Mouse (Mus musculus) forebrain, embryonic 14.5 days (tissue): ENCODE results near the gene Cdk19. TPM values are rescaled to one million over a fixed set of nuclear protein-coding genes. Genes with fewer than 3 reads are reported as not detected.
"Not testable (repeated sequence)": the region's sequence is repeated elsewhere in the genome, so short reads cannot be mapped to it uniquely, and the experiment has no call there.

Experiments used
- ATAC-seq: fragments of 200-750 bp; cut with Nextera tagmentation; 2 replicates; pipeline ENCODE4 v1.8.0; 2017; ENCODE audit warnings: mild to moderate bottlenecking, moderate library complexity
- DNase-seq: peaks from one replicate; pipeline ENCODE4 v3.0.0-alpha.2; 2015; ENCODE audit warnings: low spot score
- H3K27ac ChIP-seq: fragments of 300-500 bp; sonication (generic); 2 replicates; pipeline ENCODE4 v1.5.1; 2014; ENCODE audit warnings: low read depth, mild to moderate bottlenecking, control low read depth, low read length, moderate library complexity
- H3K27me3 ChIP-seq: fragments of 300-500 bp; sonication (generic); replicated peaks from 2 replicates; pipeline ENCODE4 v1.6.1; 2014; ENCODE audit warnings: low read length, control low read depth, mixed read lengths; ENCODE audit not compliant: control insufficient read depth, insufficient read depth
- H3K36me3 ChIP-seq: fragments of 300-500 bp; sonication (generic); 2 replicates; pipeline ENCODE4 v1.6.1; 2014; ENCODE audit warnings: low read length, control low read depth; ENCODE audit not compliant: control insufficient read depth, insufficient read depth
- H3K4me1 ChIP-seq: fragments of 300-500 bp; sonication (generic); 2 replicates; pipeline ENCODE4 v1.6.1; 2014; ENCODE audit warnings: antibody characterized with exemption, low read length, control low read depth; ENCODE audit not compliant: control insufficient read depth, insufficient read depth
- H3K4me2 ChIP-seq: fragments of 300-500 bp; sonication (generic); 2 replicates; pipeline ENCODE4 v1.6.1; 2014; ENCODE audit warnings: mild to moderate bottlenecking, control low read depth, low read length
- H3K4me3 ChIP-seq: fragments of 300-500 bp; sonication (generic); 2 replicates; pipeline ENCODE4 v1.5.1; 2014; ENCODE audit warnings: low read depth, low read length, control low read depth
- H3K9ac ChIP-seq: fragments of 300-500 bp; sonication (generic); 2 replicates; pipeline ENCODE4 v1.6.1; 2014; ENCODE audit warnings: mild to moderate bottlenecking, low read length, control low read depth, moderate library complexity
- H3K9me3 ChIP-seq: fragments of 300-500 bp; sonication (generic); replicated peaks from 2 replicates; pipeline ENCODE4 v1.6.1; 2016; ENCODE audit warnings: low read length, control low read depth, mixed read lengths; ENCODE audit not compliant: control insufficient read depth
- WGBS: fragments of 180-500 bp; shearing (Covaris S2); extraction: QIAGEN DNeasy Blood & Tissue Kit; methylation state at CpG from one replicate; pipeline ENCODE4 v1.1.7; 2014; 5-methylcytosine and 5-hydroxymethylcytosine counted together
- polyA plus RNA-seq: library from polyadenylated mRNA; unstranded; fragments of >200 nt; fragmentation: Nextera tagmentation; extraction: Ambion mirVana; gene quantifications from 2 replicates; pipeline ENCODE4 v1.2.1, GENCODE M21; 2014

Gene Cdk19
- polyA plus RNA-seq = 16.4 and 16.6 TPM in 2 replicates

GRCm38 (mm10) chr10:40339351-40339964 is at the start of gene Cdk19:
Cdk19 (plus strand) TSS chr10:40339564.
- H3K9me3 ChIP-seq = no peaks in the 10 kb centered on the region
- H3K27ac ChIP-seq = no peak within 1 kb of the TSS
- 52% methylated on average over 13 of the region's 13 CpGs for WGBS
- ATAC-seq = no peak
- H3K4me2 ChIP-seq = no peak within 1 kb of the TSS
- no peaks in the 10 kb centered on the region for H3K4me1 ChIP-seq
- no peaks in the 10 kb centered on the region for H3K36me3 ChIP-seq
- H3K27me3 ChIP-seq = no peaks in the 10 kb centered on the region
- H3K4me3 ChIP-seq = no peak within 1 kb of the TSS
- DNase-seq = no peak
- H3K9ac ChIP-seq = no peak within 1 kb of the TSS

- no peak overlapping the region for H3K27ac ChIP-seq
- no peak overlapping the region for H3K4me2 ChIP-seq
- H3K27me3 ChIP-seq = no peaks in the 10 kb centered on the region
- no peaks in the 10 kb centered on the region for H3K4me1 ChIP-seq
- 96% methylated on average over 6 of the region's 6 CpGs for WGBS
- H3K9ac ChIP-seq = no peak overlapping the region
- DNase-seq (no peak), ATAC-seq (no peak)
- no peak overlapping the region for H3K4me3 ChIP-seq
- peaks cover 33% of the 10 kb centered on the region for H3K36me3 ChIP-seq
- no peaks in the 10 kb centered on the region for H3K9me3 ChIP-seq
Observed at GRCm38 (mm10) chr10:40292640-40293039, 46.7 kb upstream of the Cdk19 start.

- Histone ChIP-seq H3K27me3 (no peaks in the 10 kb centered on the region), H3K4me2 (peak overlapping the region; percentile 77), H3K4me1 (peaks cover 17% of the 10 kb centered on the region; the same call in 1 of the 2 replicates), H3K9me3 (no peaks in the 10 kb centered on the region), H3K27ac (peak overlapping the region; percentile 87), H3K4me3 (peak overlapping the region; percentile 95), H3K36me3 (0 out of 2 replicates have a peak, but pooled peaks cover 3% of the 10 kb centered on the region), H3K9ac (peak overlapping the region; percentile 95)
- ATAC-seq (peak; percentile 69), DNase-seq (peak; percentile 93)
- WGBS = under 1% methylated on average over 36 of the region's 36 CpGs
Observed at GRCm38 (mm10) chr10:40300648-40301171, 38.7 kb upstream of the Cdk19 start.

- WGBS = under 1% methylated on average over 49 of the region's 91 CpGs
- Histone ChIP-seq H3K9ac (peak overlapping the region; percentile 95), H3K4me1 (peaks cover 17% of the 10 kb centered on the region; the same call in 1 of the 2 replicates)
Observed at GRCm38 (mm10) chr10:40301181-40302075, 37.9 kb upstream of the Cdk19 start.

GRCm38 (mm10) chr10:40302140-40302985 is 37.0 kb upstream of the Cdk19 start, which contains the start of gene Amd1:
Amd1 (minus strand) TSS chr10:40302186.
- peaks cover 17% of the 10 kb centered on the region; the same call in 1 of the 2 replicates for H3K4me1 ChIP-seq
- no peaks in the 10 kb centered on the region for H3K9me3 ChIP-seq
- under 1% methylated on average over 55 of the region's 55 CpGs for WGBS
- peak within 1 kb of the TSS; percentile 95 for H3K9ac ChIP-seq
- peak within 1 kb of the TSS; percentile 77 for H3K4me2 ChIP-seq
- H3K27ac ChIP-seq = peak within 1 kb of the TSS; percentile 98
- H3K36me3 ChIP-seq = 0 out of 2 replicates have a peak, but pooled peaks cover 3% of the 10 kb centered on the region
- peak; percentile 100 for DNase-seq
- peak within 1 kb of the TSS; percentile 95 for H3K4me3 ChIP-seq
- no peaks in the 10 kb centered on the region for H3K27me3 ChIP-seq
- ATAC-seq = peak; percentile 98

More at GRCm38 (mm10) chr10:40301181-40302075, 37.9 kb upstream of the Cdk19 start:
- peak overlapping the region; percentile 77 for H3K4me2 ChIP-seq
- H3K27me3 ChIP-seq, H3K36me3 ChIP-seq, H3K9me3 ChIP-seq: not testable (repeated sequence)
- ATAC-seq (peak; percentile 16), DNase-seq (peak; percentile 39)
- peak overlapping the region; percentile 87 for H3K27ac ChIP-seq
- H3K4me3 ChIP-seq = peak overlapping the region; percentile 95

GRCm38 (mm10) chr10:40305989-40306388 is 33.4 kb upstream of the Cdk19 start:
- Histone ChIP-seq H3K27me3 (no peaks in the 10 kb centered on the region), H3K27ac (no peak overlapping the region), H3K4me3 (no peak overlapping the region), H3K9me3 (no peaks in the 10 kb centered on the region), H3K4me2 (no peak overlapping the region), H3K4me1 (no peaks in the 10 kb centered on the region), H3K9ac (no peak overlapping the region), H3K36me3 (no peaks in the 10 kb centered on the region)
- DNase-seq (no peak), ATAC-seq (no peak)
- WGBS = 94% methylated on average over 1 of the region's 1 CpGs

GRCm38 (mm10) chr10:40307826-40308583 is 31.4 kb upstream of the Cdk19 start:
- DNase-seq = no peak
- no peaks in the 10 kb centered on the region for H3K27me3 ChIP-seq
- no peaks in the 10 kb centered on the region for H3K36me3 ChIP-seq
- WGBS = 64% methylated on average over 4 of the region's 4 CpGs
- H3K4me2 ChIP-seq = no peak overlapping the region
- no peak overlapping the region for H3K4me3 ChIP-seq
- no peaks in the 10 kb centered on the region for H3K4me1 ChIP-seq
- no peaks in the 10 kb centered on the region for H3K9me3 ChIP-seq
- no peak overlapping the region for H3K27ac ChIP-seq
- ATAC-seq = no peak
- no peak overlapping the region for H3K9ac ChIP-seq
